Mouse (Mus musculus): Measurements from ENCODE around the gene Faap100.

- TF ChIP-seq CTCF (conservative IDR thresholded peaks at IDR 0.05; ENCODE audit: insufficient read depth, insufficient read length, low read depth, low read length), result no peak
- TF ChIP-seq POLR2A (IDR thresholded peaks at IDR 0.05; ENCODE audit: low read depth, low read length), result no peak
Observed at GRCm38 (mm10) chr11:120399319-120399718, 20.8 kb upstream of the Faap100 start.
